In genomic region chr7:27607580-27607979, GRCm38 (mm10) we compare ENCODE assay signal across 8 mouse cellular contexts. TPM values are rescaled to one million over a fixed set of nuclear protein-coding genes. Genes with fewer than 3 reads are reported as not detected.
DNase-seq lines count a peak whose midpoint lies in the region; ATAC-seq and TF ChIP-seq lines count a peak whose summit lies in the region.

No protein-coding gene starts in this region.

- H3K27ac ChIP-seq in forebrain, embryonic 13.5 days = peak overlapping the region; percentile 19; the same call in 1 of the 2 replicates
- no peak overlapping the region for H3K27ac ChIP-seq in forebrain, embryonic 14.5 days (ENCODE audit: low read depth, low read length)
- peak overlapping the region; percentile 94 for H3K27ac ChIP-seq in gastrocnemius, adult 2 months
- peak overlapping the region; percentile 56 for H3K27ac ChIP-seq in hindbrain, embryonic 11.5 days (ENCODE audit: low read depth, low read length)
- peak overlapping the region; percentile 64 for H3K27ac ChIP-seq in limb, embryonic 15.5 days

- no peaks in the 10 kb centered on the region for H3K9me3 ChIP-seq in forebrain, embryonic 13.5 days (replicated peaks)
- no peaks in the 10 kb centered on the region for H3K9me3 ChIP-seq in forebrain, embryonic 14.5 days (replicated peaks; ENCODE audit: control insufficient read depth, low read length)
- H3K9me3 ChIP-seq in hindbrain, embryonic 11.5 days (ENCODE audit: control insufficient read depth, low read length) = no peaks in the 10 kb centered on the region
- H3K9me3 ChIP-seq in limb, embryonic 15.5 days = no peaks in the 10 kb centered on the region

- no peak overlapping the region for H3K4me3 ChIP-seq in forebrain, embryonic 13.5 days
- no peak overlapping the region for H3K4me3 ChIP-seq in forebrain, embryonic 14.5 days (ENCODE audit: low read depth, low read length)
- peak overlapping the region; percentile 61 for H3K4me3 ChIP-seq in gastrocnemius, adult 2 months
- no peak overlapping the region for H3K4me3 ChIP-seq in hindbrain, embryonic 11.5 days (ENCODE audit: low read depth, low read length)
- no peak overlapping the region for H3K4me3 ChIP-seq in limb, embryonic 15.5 days

- 82% methylated on average over 5 of the region's 5 CpGs for WGBS in forebrain, embryonic 13.5 days
- WGBS in forebrain, embryonic 14.5 days = 76% methylated on average over 5 of the region's 5 CpGs
- WGBS in hindbrain, embryonic 11.5 days = 42% methylated on average over 5 of the region's 5 CpGs
- 55% methylated on average over 5 of the region's 5 CpGs for WGBS in limb, embryonic 15.5 days

- peaks cover 28% of the 10 kb centered on the region for H3K36me3 ChIP-seq in forebrain, embryonic 13.5 days (ENCODE audit: poor library complexity, severe bottlenecking)
- peaks cover 20% of the 10 kb centered on the region for H3K36me3 ChIP-seq in forebrain, embryonic 14.5 days (ENCODE audit: control insufficient read depth, insufficient read depth, low read length)
- no peaks in the 10 kb centered on the region for H3K36me3 ChIP-seq in hindbrain, embryonic 11.5 days (ENCODE audit: control insufficient read depth, insufficient read depth, low read length)
- H3K36me3 ChIP-seq in limb, embryonic 15.5 days = peaks cover 36% of the 10 kb centered on the region

- ATAC-seq in forebrain, embryonic 13.5 days = no peak
- no peak for ATAC-seq in forebrain, embryonic 14.5 days
- peak; percentile 43 for ATAC-seq in hindbrain, embryonic 11.5 days (ENCODE audit: low FRiP score)
- ATAC-seq in limb, embryonic 15.5 days (ENCODE audit: insufficient number of reproducible peaks, low FRiP score, low TSS enrichment, low read depth) = no peak

- DNase-seq in forebrain, embryonic 14.5 days (ENCODE audit: low spot score) = no peak
- DNase-seq in adrenal gland, postnatal 25 days = peak; percentile 78
- DNase-seq in gastrocnemius, adult 2 months = peak; percentile 97
- peak; percentile 15 for DNase-seq in hindbrain, embryonic 11.5 days (ENCODE audit: low spot score)
- DNase-seq in right cerebral cortex, postnatal 4 days = peak; percentile 60
- DNase-seq in spleen, adult 18-20 months = no peak

- no peak overlapping the region for H3K9ac ChIP-seq in forebrain, embryonic 13.5 days
- H3K9ac ChIP-seq in forebrain, embryonic 14.5 days (ENCODE audit: low read length) = no peak overlapping the region
- no peak overlapping the region for H3K9ac ChIP-seq in hindbrain, embryonic 11.5 days (ENCODE audit: low read depth, low read length)
- no peak overlapping the region for H3K9ac ChIP-seq in limb, embryonic 15.5 days

- H3K4me2 ChIP-seq in forebrain, embryonic 13.5 days = no peak overlapping the region
- H3K4me2 ChIP-seq in forebrain, embryonic 14.5 days (ENCODE audit: low read length) = no peak overlapping the region
- H3K4me2 ChIP-seq in hindbrain, embryonic 11.5 days (replicated peaks; ENCODE audit: low read depth, low read length) = no peak overlapping the region
- no peak overlapping the region for H3K4me2 ChIP-seq in limb, embryonic 15.5 days

- no peaks in the 10 kb centered on the region for H3K27me3 ChIP-seq in forebrain, embryonic 13.5 days
- H3K27me3 ChIP-seq in forebrain, embryonic 14.5 days (replicated peaks; ENCODE audit: control insufficient read depth, insufficient read depth, low read length) = no peaks in the 10 kb centered on the region
- H3K27me3 ChIP-seq in hindbrain, embryonic 11.5 days (ENCODE audit: control insufficient read depth, insufficient read depth, low read length) = no peaks in the 10 kb centered on the region
- H3K27me3 ChIP-seq in limb, embryonic 15.5 days = no peaks in the 10 kb centered on the region

- no peak for TF ChIP-seq CTCF in gastrocnemius, adult 2 months (IDR thresholded peaks at IDR 0.05)

- intact Hi-C loops in gastrocnemius, adult 2 months (cut with DNase I) = no loop called here

- peaks cover 41% of the 10 kb centered on the region for H3K4me1 ChIP-seq in forebrain, embryonic 13.5 days
- H3K4me1 ChIP-seq in forebrain, embryonic 14.5 days (ENCODE audit: control insufficient read depth, insufficient read depth, low read length) = peaks cover 9% of the 10 kb centered on the region
- peaks cover 9% of the 10 kb centered on the region; the same call in 1 of the 2 replicates for H3K4me1 ChIP-seq in hindbrain, embryonic 11.5 days (replicated peaks; ENCODE audit: control insufficient read depth, insufficient read depth, low read length)
- H3K4me1 ChIP-seq in limb, embryonic 15.5 days = peaks cover 42% of the 10 kb centered on the region

RNA-seq across cellular contexts. Expression of gene Akt2, which starts 16.2 kb away (rescaled TPM):
- polyA plus RNA-seq in forebrain, embryonic 13.5 days (2015; fragmentation: Nextera tagmentation; extraction: Ambion mirVana) = 75.2 and 82.2 TPM in 2 replicates
- polyA plus RNA-seq in forebrain, embryonic 14.5 days (2014; fragmentation: Nextera tagmentation; extraction: Ambion mirVana) = 80.6 and 85.8 TPM in 2 replicates
- 150 and 209 TPM in 2 replicates for total RNA-seq in adrenal gland, postnatal 25 days (2021)
- 100 to 1,000 TPM; 194 to 199 TPM for total RNA-seq in gastrocnemius, adult 2 months (2021)
- polyA plus RNA-seq in hindbrain, embryonic 11.5 days (2014; fragmentation: Nextera tagmentation; extraction: Ambion mirVana) = 67.5 and 71.7 TPM in 2 replicates
- 108 and 127 TPM in 2 replicates for polyA plus RNA-seq in limb, embryonic 15.5 days (2015; fragmentation: Nextera tagmentation; extraction: Ambion mirVana)

RNA-seq across cellular contexts. Expression of gene Ttc9b, which starts 46.1 kb away (rescaled TPM):
- 37.3 and 42.7 TPM in 2 replicates for polyA plus RNA-seq in forebrain, embryonic 13.5 days (2015; fragmentation: Nextera tagmentation; extraction: Ambion mirVana)
- 69.3 and 73.8 TPM in 2 replicates for polyA plus RNA-seq in forebrain, embryonic 14.5 days (2014; fragmentation: Nextera tagmentation; extraction: Ambion mirVana)
- not detected in 2 replicates for total RNA-seq in adrenal gland, postnatal 25 days (2021)
- total RNA-seq in gastrocnemius, adult 2 months (2021) = not detected
- polyA plus RNA-seq in hindbrain, embryonic 11.5 days (2014; fragmentation: Nextera tagmentation; extraction: Ambion mirVana) = 11.2 and 13.4 TPM in 2 replicates
- 0.20 TPM in 1 of 2 replicates, not detected in the other for polyA plus RNA-seq in limb, embryonic 15.5 days (2015; fragmentation: Nextera tagmentation; extraction: Ambion mirVana)

RNA-seq across cellular contexts. Expression of gene 2310022A10Rik, which starts 54.5 kb away (rescaled TPM):
- polyA plus RNA-seq in forebrain, embryonic 13.5 days (2015; fragmentation: Nextera tagmentation; extraction: Ambion mirVana) = 35.1 and 36.5 TPM in 2 replicates
- polyA plus RNA-seq in forebrain, embryonic 14.5 days (2014; fragmentation: Nextera tagmentation; extraction: Ambion mirVana) = 26.3 and 31.2 TPM in 2 replicates
- total RNA-seq in adrenal gland, postnatal 25 days (2021) = 16.9 and 18.0 TPM in 2 replicates
- total RNA-seq in gastrocnemius, adult 2 months (2021) = 100 to 1,000 TPM; 107 to 123 TPM
- 22.4 and 24.5 TPM in 2 replicates for polyA plus RNA-seq in hindbrain, embryonic 11.5 days (2014; fragmentation: Nextera tagmentation; extraction: Ambion mirVana)
- polyA plus RNA-seq in limb, embryonic 15.5 days (2015; fragmentation: Nextera tagmentation; extraction: Ambion mirVana) = 32.9 and 39.3 TPM in 2 replicates

RNA-seq across cellular contexts. Expression of gene Pld3, which starts 54.6 kb away (rescaled TPM):
- 68.2 and 72.8 TPM in 2 replicates for polyA plus RNA-seq in forebrain, embryonic 13.5 days (2015; fragmentation: Nextera tagmentation; extraction: Ambion mirVana)
- polyA plus RNA-seq in forebrain, embryonic 14.5 days (2014; fragmentation: Nextera tagmentation; extraction: Ambion mirVana) = 98.6 and 108 TPM in 2 replicates
- 108 and 114 TPM in 2 replicates for total RNA-seq in adrenal gland, postnatal 25 days (2021)
- 10 to 100 TPM; 14.5 to 17.2 TPM for total RNA-seq in gastrocnemius, adult 2 months (2021)
- polyA plus RNA-seq in hindbrain, embryonic 11.5 days (2014; fragmentation: Nextera tagmentation; extraction: Ambion mirVana) = 72.1 and 72.9 TPM in 2 replicates
- polyA plus RNA-seq in limb, embryonic 15.5 days (2015; fragmentation: Nextera tagmentation; extraction: Ambion mirVana) = 134 and 140 TPM in 2 replicates

Comparison
In these comparisons a context has a peak if more than half of its experiments do, and no peak if none do; other contexts are left out.
1. DNase-seq: peak in adrenal gland, postnatal 25 days (single experiment), gastrocnemius, adult 2 months (single experiment), hindbrain, embryonic 11.5 days (single experiment) and right cerebral cortex, postnatal 4 days (single experiment); none in forebrain, embryonic 14.5 days (single experiment) and spleen, adult 18-20 months (0 of 2).
2. RNA of gene Ttc9b, which starts 46.1 kb away (polyA plus RNA-seq): 69.3 to 73.8 TPM in forebrain, embryonic 14.5 days, 37.3 to 42.7 TPM in forebrain, embryonic 13.5 days and 11.2 to 13.4 TPM in hindbrain, embryonic 11.5 days; 0.20 TPM in limb, embryonic 15.5 days; every median in the first group is over 10 times any median in the second.